Mouse (Mus musculus) A20 (cell line): ENCODE results near the gene Hira.
A peak's percentile ranks its signal among the peaks of the same experiment; 100 is the strongest.
"Not testable (repeated sequence)": the region's sequence is repeated elsewhere in the genome, so short reads cannot be mapped to it uniquely, and the experiment has no call there.

Experiments
- DNase-seq: peaks from one replicate; pipeline ENCODE4 v3.0.0-alpha.2; 2011; ENCODE audit warnings: low read depth, low spot score

Gene Hira

GRCm38 (mm10) chr16:18876442-18877308 lies at the start of gene Hira, which contains the start of gene Mrpl40:
Hira (plus strand) TSS chr16:18877037.
Mrpl40 (minus strand) TSS chr16:18876862.
- peak; percentile 97 for DNase-seq

DNA sequence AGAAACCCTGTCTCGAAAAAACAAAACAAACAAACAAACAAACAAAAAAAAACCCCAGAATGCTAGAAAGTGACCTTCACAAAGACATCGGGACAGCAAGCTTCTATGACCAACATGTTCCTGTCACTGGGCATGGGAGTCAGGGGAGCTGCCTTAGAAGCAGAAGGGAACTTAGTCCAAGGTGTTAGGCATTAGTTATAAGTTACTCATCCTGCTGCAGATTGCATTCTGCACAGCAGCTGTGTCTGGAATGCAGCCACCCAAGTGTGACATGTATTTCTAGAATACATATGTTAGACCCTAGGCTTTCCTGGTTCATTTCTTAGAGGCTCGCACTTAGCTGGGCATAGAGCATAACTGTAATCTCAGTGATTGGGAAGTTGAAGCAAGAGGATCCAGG lies 48.2 kb upstream of the Hira start:
- no peak for DNase-seq

GRCm38 (mm10) chr16:18829102-18829501 lies 47.7 kb upstream of the Hira start:
- no peak for DNase-seq

DNA sequence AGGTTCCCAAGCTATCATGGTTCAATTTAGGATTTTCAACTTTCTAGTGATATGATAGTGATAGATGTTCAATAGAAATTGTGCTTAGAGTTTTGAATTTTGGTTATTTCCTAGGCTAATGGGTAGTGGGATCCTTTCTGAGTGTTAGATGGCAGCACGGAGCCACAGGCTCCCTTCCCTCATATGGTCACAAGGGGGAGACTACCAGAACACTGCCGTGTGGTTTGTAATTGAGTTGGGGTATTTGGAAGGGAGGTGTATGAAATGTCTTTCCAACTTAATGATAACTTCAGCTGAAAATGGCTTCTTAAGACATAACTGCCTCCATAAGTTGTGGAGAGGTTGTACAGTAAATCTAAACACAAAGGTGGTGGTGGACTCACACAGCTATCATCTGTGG lies 43.4 kb upstream of the Hira start:
- DNase-seq: no peak

DNA sequence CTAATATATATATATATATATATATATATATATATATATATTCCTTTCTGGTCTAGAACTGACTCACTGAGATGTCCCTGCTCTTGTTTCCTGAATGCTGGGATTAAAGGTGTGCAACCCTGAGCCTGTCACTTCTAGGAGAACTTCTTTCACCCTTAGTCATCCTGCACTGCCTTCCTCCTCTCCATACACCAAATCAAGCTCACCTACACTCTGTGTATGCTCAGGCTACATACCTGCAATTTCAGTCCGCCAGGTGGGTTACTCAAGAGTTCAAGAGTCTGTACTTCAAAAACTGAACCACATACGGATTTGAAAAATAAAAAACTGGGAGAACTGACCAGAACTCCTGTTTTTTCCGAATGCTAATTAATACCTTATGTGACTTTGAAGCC lies 40.8 kb upstream of the Hira start:
- no peak for DNase-seq

DNA sequence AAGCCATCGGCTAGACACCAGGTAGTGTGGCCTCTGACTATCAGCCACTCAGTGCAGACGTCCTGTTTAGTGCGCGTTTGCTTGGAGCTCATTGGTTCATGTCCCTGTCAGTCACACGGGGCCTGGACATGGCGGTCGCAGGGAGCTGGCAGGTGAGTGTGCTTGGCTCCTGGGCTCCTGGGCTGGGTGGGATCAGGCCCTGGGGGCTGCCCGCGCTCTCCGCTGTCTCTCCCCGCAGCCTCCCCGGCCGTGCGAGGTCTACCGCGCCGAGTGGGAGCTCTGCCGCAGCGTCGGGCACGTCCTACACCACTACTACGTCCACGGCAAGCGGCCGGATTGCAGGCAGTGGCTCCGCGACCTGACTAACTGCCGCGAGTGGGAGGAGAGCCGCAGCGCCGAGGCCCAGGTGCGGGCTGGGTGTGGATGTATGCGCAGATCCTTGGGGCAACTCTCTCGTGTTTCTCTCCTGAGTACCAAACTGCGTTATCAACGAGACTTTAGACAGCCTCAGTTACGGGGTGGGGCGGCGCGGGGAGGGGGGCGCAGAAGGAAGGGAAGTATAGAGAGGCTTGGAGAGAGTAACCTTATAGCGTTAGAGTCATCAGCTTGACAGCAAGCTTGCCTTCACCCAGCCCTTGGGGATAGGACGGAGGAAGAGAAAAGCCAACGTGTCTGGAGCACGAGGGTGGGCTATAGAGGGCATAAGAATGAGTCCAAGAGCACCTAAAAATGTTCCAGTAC lies 40.2 kb upstream of the Hira start, which contains the start of the genes 2510002D24Rik and Gm28539:
TSS of gene 2510002D24Rik (plus strand) at position 111 of the 741 bp plus-strand sequence.
TSS of gene Gm28539 (plus strand) at position 117 of the 741 bp plus-strand sequence.
- peak; percentile 97 for DNase-seq

DNA sequence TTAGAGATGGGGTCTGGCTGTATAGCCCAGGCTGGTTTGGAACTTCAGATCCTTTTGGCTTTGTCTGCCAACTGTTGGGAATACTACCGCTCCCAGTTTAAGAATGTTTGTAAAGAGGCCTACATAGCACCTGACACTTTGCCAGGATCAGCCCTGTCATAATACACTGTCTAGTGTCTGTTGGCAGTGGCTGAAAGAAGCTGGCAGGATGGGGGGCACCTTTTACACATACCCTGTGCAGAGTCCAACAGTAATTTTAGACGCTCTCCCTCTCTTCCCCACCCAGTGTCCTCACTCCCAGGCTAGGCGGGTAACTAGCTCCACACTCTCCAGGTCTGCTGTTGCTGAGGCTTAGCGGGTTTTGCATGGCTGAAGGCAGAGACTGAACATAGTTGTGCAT lies 38.5 kb upstream of the Hira start:
- DNase-seq: no peak

- DNase-seq: no peak
Observed at GRCm38 (mm10) chr16:18846301-18846820, 30.5 kb upstream of the Hira start.

DNA sequence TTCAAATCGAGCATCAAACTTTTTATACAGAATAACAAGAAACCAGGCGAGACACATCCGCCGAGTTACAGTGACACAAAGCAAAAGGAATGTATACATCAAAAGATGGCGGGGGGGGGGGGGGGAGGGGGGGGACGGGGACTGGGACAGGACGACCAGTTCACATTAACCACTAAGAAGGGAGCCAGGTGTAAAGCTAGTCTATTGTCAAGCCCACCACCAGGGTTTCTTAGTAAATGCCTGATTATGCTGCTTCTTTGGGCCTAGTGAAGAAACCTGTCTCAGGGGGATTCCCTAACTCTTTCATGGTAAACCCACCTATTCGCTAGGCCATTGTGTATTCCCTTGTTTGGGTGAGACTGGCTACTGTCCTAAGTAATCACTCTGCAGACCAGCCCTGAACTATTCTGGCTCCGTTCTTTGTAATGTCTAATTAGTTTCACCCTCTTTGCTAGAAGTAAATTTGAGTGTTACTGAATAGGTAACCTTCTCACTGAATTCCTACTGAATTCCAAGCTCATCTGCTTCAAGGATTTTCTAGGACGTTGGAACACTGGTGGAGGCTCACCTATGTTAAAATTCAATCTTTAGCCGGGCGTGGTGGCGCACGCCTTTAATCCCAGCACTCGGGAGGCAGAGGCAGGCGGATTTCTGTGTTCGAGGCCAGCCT lies 27.2 kb upstream of the Hira start:
- DNase-seq: not testable (repeated sequence)

DNA sequence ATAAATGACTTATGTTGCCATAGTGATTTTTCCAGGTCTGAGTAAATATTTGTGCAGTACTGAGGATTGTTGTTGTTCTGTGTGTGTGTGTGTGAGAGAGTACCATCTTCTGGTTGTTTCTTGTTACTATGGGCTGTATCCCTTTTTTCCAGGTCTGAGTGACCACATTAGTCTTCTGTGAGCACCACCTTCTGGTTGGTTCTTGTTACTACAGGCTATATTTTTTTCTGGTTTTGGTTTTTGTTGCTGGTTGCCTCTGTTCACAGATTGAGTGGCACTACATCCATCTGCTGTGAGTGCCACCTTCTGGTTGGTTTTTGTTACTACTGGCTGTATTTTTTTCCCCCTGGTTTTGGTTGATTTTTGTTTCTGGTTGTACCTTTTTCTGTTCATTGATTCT lies 18.3 kb upstream of the Hira start:
- DNase-seq: peak; percentile 82

GRCm38 (mm10) chr16:18860186-18860585 lies 16.7 kb upstream of the Hira start:
- DNase-seq: no peak

DNA sequence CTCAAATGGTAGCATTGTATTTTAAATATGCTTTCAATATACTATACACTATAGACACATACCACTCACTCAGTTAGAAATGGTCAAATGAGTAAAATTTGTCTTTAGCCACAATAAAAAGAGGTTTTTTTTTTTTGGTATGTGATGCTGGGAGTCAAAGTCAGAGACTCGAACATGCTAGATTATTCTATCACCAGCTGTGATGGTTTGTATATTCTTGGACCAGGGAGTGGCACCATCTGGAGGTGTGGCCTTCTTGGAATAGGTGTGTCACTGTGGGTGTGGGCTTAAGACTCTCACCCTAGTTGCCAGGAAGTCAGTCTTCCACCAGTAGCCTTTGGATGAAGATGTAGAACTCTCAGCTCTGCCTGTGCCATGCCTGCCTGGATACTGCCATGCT lies 6.3 kb upstream of the Hira start:
- not testable (repeated sequence) for DNase-seq

DNA sequence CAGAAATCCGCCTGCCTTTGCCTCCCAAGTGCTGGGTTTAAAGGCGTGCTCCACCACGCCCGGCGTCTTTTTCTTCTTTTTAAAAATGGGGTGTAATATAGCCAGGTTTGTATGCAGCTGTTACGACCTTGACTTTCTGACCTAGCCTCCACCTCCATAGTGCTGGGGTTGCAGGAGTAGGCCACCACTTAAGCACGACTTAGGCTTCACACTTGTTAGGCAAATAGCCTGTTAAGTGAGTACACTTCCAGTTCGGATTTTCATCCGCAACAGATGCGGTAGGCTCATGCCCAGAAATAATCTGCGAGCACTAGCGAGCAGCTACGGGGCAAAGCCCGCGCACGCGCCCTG lies 771 bp upstream of the Hira start:
- no peak for DNase-seq

GRCm38 (mm10) chr16:18877386-18878090 lies 701 bp downstream of the Hira start:
- peak; percentile 92 for DNase-seq

DNA sequence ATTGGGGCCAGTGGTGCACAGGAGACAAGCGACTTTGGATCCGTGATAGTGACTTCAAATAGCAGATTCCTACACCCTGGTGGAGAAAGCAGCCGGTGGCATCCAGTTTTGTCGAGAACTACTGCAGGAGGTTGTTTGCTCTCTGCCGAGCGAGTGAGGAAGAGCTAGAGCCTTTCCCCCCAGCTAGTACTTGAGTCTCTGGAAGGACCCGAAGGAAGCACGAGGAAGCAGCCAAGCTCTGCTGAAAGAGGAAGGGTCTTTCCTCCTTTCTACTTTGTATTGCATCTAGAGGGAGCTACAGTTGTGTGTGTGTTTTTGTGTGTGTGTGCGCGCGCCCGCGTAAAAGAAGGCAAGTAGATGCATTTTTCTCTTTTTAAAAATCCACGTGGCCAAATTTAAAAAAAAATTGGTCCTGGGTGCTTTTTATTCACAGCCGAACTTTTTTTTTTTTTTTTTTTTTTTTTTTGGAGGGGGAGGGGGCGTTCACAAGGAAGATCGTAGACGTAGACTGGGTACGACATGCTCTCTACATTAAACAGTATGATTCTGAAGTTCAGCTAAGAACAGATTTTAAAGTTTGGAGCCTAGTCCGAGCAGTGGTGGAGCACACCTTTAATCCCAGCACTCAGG lies 1.4 kb downstream of the Hira start:
- no peak for DNase-seq

DNA sequence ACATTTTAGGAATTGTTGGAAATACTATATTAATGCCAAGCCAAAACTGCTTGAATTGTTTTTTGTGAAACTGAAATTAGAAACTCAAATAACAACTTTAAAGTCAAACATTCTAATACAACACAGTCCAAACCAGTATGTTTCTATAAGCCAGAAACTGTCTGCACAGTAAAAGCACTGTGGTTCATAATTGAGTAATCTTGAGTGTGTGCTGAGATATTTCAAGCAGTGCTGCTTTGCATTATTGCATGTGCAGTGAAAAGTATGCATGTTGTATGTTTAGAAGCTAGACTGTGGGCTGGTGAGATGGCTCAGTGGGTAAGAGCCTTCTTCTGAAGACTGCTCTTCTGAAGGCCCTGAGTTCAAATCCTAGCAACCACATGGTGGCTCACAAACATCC lies 7.2 kb downstream of the Hira start:
- DNase-seq: peak; percentile 29

DNA sequence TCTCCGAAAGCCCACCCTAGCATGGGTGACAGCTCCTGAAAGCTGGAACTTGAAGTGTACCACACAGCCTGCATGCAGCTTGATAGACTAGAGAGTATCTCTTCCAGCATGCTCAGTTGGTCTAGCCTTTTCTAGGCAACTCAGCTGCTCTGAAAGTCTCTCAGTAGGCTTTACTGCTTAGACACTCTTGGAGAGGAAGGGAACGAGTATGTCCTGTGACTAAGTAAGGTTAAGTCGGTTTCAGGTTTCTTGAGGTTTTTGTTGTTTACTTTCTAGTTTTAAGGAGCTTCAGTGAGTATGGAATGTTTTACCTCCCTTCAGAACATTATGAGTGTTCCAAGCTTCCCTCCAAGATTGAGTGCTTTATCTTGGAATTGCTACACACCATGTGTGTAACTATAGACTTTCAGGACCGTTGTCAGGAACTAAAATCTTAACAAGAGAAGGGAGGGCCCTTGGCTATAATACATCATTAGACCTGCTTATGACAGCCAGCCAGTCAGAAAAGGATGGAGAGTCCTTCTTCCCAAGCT lies 17.1 kb downstream of the Hira start:
- DNase-seq: no peak

DNA sequence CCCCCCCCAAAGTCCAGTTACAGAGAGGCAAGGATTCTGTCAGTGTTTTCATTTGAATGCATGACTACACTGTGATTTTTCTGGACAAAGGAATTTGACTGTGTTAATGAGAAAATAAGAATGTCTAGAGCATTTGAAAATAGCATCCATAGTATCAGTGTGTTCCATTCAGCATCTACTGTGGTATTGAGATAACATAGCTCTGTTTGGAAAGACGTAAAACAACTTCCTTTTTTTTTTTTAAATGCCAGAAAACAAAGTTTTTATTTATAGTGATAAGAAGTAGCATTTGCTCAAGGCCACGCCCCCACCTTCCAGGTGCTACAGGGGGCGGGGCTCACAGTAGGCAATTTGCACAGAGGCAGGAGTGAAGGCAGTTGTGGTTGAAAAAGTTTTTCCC lies 18.4 kb downstream of the Hira start:
- DNase-seq: peak; percentile 55

- DNase-seq: no peak
Observed at GRCm38 (mm10) chr16:18896429-18896828, 19.6 kb downstream of the Hira start.

GRCm38 (mm10) chr16:18905648-18906047 lies 28.8 kb downstream of the Hira start:
- DNase-seq: no peak

- no peak for DNase-seq
Observed at GRCm38 (mm10) chr16:18916064-18916463, 39.2 kb downstream of the Hira start.
